17 mouse cellular contexts compared by ENCODE assay signal in the genomic region with DNA sequence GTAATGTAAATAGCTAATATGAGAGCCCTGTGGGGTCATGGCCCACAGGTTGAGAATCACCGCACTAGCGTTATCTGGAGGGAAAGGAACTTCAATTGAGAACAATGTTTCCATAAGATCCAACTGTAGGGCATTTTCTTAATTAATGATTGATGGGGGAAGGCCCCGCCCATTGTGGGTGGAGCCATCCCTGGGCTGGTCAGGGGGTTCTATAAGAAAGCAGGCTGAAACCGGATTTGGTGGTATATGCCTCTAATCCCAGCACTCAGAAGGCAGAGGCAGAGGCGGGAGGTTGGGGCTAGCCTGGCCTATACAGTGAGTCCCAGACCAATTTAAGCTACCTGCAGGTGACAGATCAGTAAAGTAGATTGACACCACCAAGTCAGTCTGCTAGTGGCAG. TPM values are rescaled to one million over a fixed set of nuclear protein-coding genes. Genes with fewer than 3 reads are reported as not detected.
A peak's percentile ranks its signal among the peaks of the same experiment; 100 is the strongest.
DNase-seq lines count a peak whose midpoint lies in the region; ATAC-seq and TF ChIP-seq lines count a peak whose summit lies in the region.
"Had no signal": no experiment of that assay in that cellular context is flagged by ENCODE, and none has a peak within 500 bp of the region (broad histone marks: within the 10 kb centered on the region; RNA-seq: fewer than 3 reads in every experiment).

No protein-coding gene starts in this region.

- no peak for DNase-seq in hindbrain, embryonic 10.5 days (ENCODE audit: low spot score)
- peak; percentile 19 for DNase-seq in A20 (ENCODE audit: low read depth, low spot score)
- no peak for DNase-seq in MEL (ENCODE audit: low read depth, low spot score)
- no peak for DNase-seq in testis, postnatal 14 days (ENCODE audit: low spot score)
- DNase-seq in gastrocnemius, postnatal 36 days, result no peak
- DNase-seq: gastrocnemius, postnatal 10 days; layer of hippocampus, adult 9-11 months; thymus, adult 18-20 months had no signal

- no peak for ATAC-seq in hindbrain, embryonic 16.5 days
- no peak for ATAC-seq in liver, embryonic 16.5 days (ENCODE audit: low read depth)

- peak overlapping the region; percentile 98; the same call in 1 of the 2 replicates for H3K27ac ChIP-seq in hindbrain, embryonic 10.5 days
- no peak overlapping the region for H3K27ac ChIP-seq in hindbrain, embryonic 16.5 days (ENCODE audit: low read depth, low read length)
- H3K27ac ChIP-seq in MEL (ENCODE audit: control insufficient read depth, low read depth, low read length), result peak overlapping the region; percentile 76; the same call in 1 of the 2 replicates
- peak overlapping the region; percentile 93; the same call in 1 of the 2 replicates for H3K27ac ChIP-seq in liver, embryonic 16.5 days (ENCODE audit: low read length)

- TF ChIP-seq POLR2A in MEL (IDR thresholded peaks at IDR 0.05; ENCODE audit: control insufficient read depth in 1 of 2, insufficient read depth in 1 of 2, low read depth in 1 of 2, low read length in 2 of 2, poor library complexity in 1 of 2), result no peak

- peaks cover 39% of the 10 kb centered on the region for H3K4me1 ChIP-seq in hindbrain, embryonic 10.5 days (replicated peaks)
- peaks cover 24% of the 10 kb centered on the region for H3K4me1 ChIP-seq in hindbrain, embryonic 16.5 days (ENCODE audit: control insufficient read depth, insufficient read depth, low read depth, low read length)
- H3K4me1 ChIP-seq in MEL (ENCODE audit: control insufficient read depth in 1 of 2, insufficient read depth in 2 of 2, low read length in 2 of 2), result peaks cover 0 to 14% of the 10 kb centered on the region in 2 experiments; a peak in 1 of 4 replicates
- H3K4me1 ChIP-seq in liver, embryonic 16.5 days (ENCODE audit: control insufficient read depth, low read depth, low read length), result peaks cover 15% of the 10 kb centered on the region

- peaks cover 21% of the 10 kb centered on the region for H3K36me3 ChIP-seq in hindbrain, embryonic 10.5 days
- H3K36me3 ChIP-seq in hindbrain, embryonic 16.5 days (ENCODE audit: control insufficient read depth, insufficient read depth, low read length), result peaks cover 12% of the 10 kb centered on the region
- no peaks in the 10 kb centered on the region; a peak in 1 of 4 replicates for H3K36me3 ChIP-seq in MEL (ENCODE audit: control insufficient read depth in 1 of 2, insufficient read depth in 2 of 2, low read length in 2 of 2)
- H3K36me3 ChIP-seq in liver, embryonic 16.5 days (ENCODE audit: control insufficient read depth, insufficient read depth), result peaks cover 11% of the 10 kb centered on the region

- TF ChIP-seq EP300 in MEL (IDR thresholded peaks at IDR 0.05; ENCODE audit: low read depth in 1 of 2, low read length in 2 of 2), result no peak

- no peak for TF ChIP-seq RAD21 in MEL (IDR thresholded peaks at IDR 0.05; ENCODE audit: low read depth, low read length)

- WGBS in hindbrain, embryonic 10.5 days, result 69% methylated on average over 5 of the region's 5 CpGs
- 67% methylated on average over 5 of the region's 5 CpGs for WGBS in hindbrain, embryonic 16.5 days
- 66% methylated on average over 5 of the region's 5 CpGs for WGBS in liver, embryonic 16.5 days (ENCODE audit: insufficient replicate concordance)

- intact Hi-C loops in gastrocnemius, postnatal 36 days (cut with DNase I), result no loop called here

- no peak overlapping the region for H3K4me2 ChIP-seq in hindbrain, embryonic 16.5 days (ENCODE audit: low read length)
- H3K4me2 ChIP-seq in liver, embryonic 16.5 days (ENCODE audit: low read depth, low read length), result no peak overlapping the region

- H3K79me2 ChIP-seq in MEL (ENCODE audit: control insufficient read depth, insufficient read depth, low read length, poor library complexity), result no peaks in the 10 kb centered on the region; the same call in 1 of the 2 replicates

- H3K9ac ChIP-seq in hindbrain, embryonic 16.5 days (ENCODE audit: low read depth, low read length), result no peak overlapping the region
- peak overlapping the region; percentile 73 for H3K9ac ChIP-seq in MEL (ENCODE audit: control insufficient read depth, low read depth, low read length, poor library complexity, severe bottlenecking)
- H3K9ac ChIP-seq in liver, embryonic 16.5 days (ENCODE audit: low read depth, low read length), result no peak overlapping the region

- no peak for TF ChIP-seq CTCF in MEL (IDR thresholded peaks at IDR 0.05 in 2 of 3, conservative IDR thresholded peaks at IDR 0.05 in 1 of 3; ENCODE audit: control insufficient read depth in 1 of 3, insufficient read depth in 1 of 3, low read depth in 2 of 3, low read length in 3 of 3, poor library complexity in 1 of 3, severe bottlenecking in 1 of 3)

- H3K9me3 ChIP-seq in hindbrain, embryonic 10.5 days, result no peaks in the 10 kb centered on the region
- H3K9me3 ChIP-seq in hindbrain, embryonic 16.5 days (ENCODE audit: control insufficient read depth, low read length), result no peaks in the 10 kb centered on the region
- no peaks in the 10 kb centered on the region for H3K9me3 ChIP-seq in MEL (replicated peaks; ENCODE audit: insufficient read depth, low read length)
- H3K9me3 ChIP-seq in liver, embryonic 16.5 days (replicated peaks; ENCODE audit: control insufficient read depth, low read length), result no peaks in the 10 kb centered on the region
- H3K9me3 ChIP-seq: heart, embryonic 15.5 days; limb, embryonic 13.5 days had no signal

- no peaks in the 10 kb centered on the region for H3K27me3 ChIP-seq in hindbrain, embryonic 10.5 days (ENCODE audit: insufficient read depth, poor library complexity, severe bottlenecking)
- no peaks in the 10 kb centered on the region for H3K27me3 ChIP-seq in hindbrain, embryonic 16.5 days (replicated peaks; ENCODE audit: control insufficient read depth, insufficient read depth, low read length)
- no peaks in the 10 kb centered on the region for H3K27me3 ChIP-seq in MEL (ENCODE audit: control insufficient read depth in 1 of 2, insufficient read depth in 2 of 2, low read length in 2 of 2)
- no peaks in the 10 kb centered on the region for H3K27me3 ChIP-seq in liver, embryonic 16.5 days (ENCODE audit: control insufficient read depth, insufficient read depth, low read depth, low read length)
- H3K27me3 ChIP-seq: heart, embryonic 15.5 days; limb, embryonic 13.5 days had no signal

- H3K4me3 ChIP-seq in hindbrain, embryonic 10.5 days, result no peak overlapping the region
- no peak overlapping the region for H3K4me3 ChIP-seq in hindbrain, embryonic 16.5 days (ENCODE audit: low read length)
- H3K4me3 ChIP-seq in MEL (ENCODE audit: control insufficient read depth in 1 of 2, insufficient read depth in 1 of 2, low read depth in 2 of 2, low read length in 2 of 2), result peak overlapping the region in 1 of 2 experiments; percentile 58; a peak in 1 of 4 replicates
- H3K4me3 ChIP-seq in liver, embryonic 16.5 days (ENCODE audit: low read depth, low read length), result no peak overlapping the region

TF ChIP-seq in MEL, 35 proteins besides CTCF, POLR2A, EP300 and RAD21:
- no peak for TF ChIP-seq ZC3H11A (IDR thresholded peaks at IDR 0.05; ENCODE audit: low read depth, low read length)
TF ChIP-seq in MEL: peak in this region for 0.

RNA-seq across cellular contexts. Expression of a gene that starts 1.2 kb away (rescaled TPM):
- 5.3 and 5.6 TPM in 2 replicates for polyA plus RNA-seq in hindbrain, embryonic 10.5 days (2016; fragmentation: Nextera tagmentation; extraction: Ambion mirVana)
- polyA plus RNA-seq in hindbrain, embryonic 16.5 days (2015; fragmentation: Nextera tagmentation; extraction: Ambion mirVana), result 10.9 and 11.1 TPM in 2 replicates
- 1.8 and 2.5 TPM in 2 replicates for total RNA-seq in MEL (2012; rRNA removed)
- 1 to 10 TPM in 1 of 2 experiments, not detected in 1; 2.7 TPM for polyA plus RNA-seq in MEL (2012; ENCODE audit: insufficient read depth in 1 of 2, insufficient read length in 2 of 2, low read depth in 1 of 2, low replicate concordance in 2 of 2, missing spikeins in 1 of 2)
- polyA plus RNA-seq in liver, embryonic 16.5 days (2015; fragmentation: Nextera tagmentation; extraction: Ambion mirVana), result 2.5 and 2.6 TPM in 2 replicates
- total RNA-seq in gastrocnemius, postnatal 36 days (2021), result 1 to 10 TPM; 5.1 to 6.4 TPM

RNA-seq across cellular contexts. Expression of a gene that starts 9.8 kb away (rescaled TPM):
- polyA plus RNA-seq in hindbrain, embryonic 10.5 days (2016; fragmentation: Nextera tagmentation; extraction: Ambion mirVana), result not detected in 2 replicates
- not detected in 2 replicates for polyA plus RNA-seq in hindbrain, embryonic 16.5 days (2015; fragmentation: Nextera tagmentation; extraction: Ambion mirVana)
- total RNA-seq in MEL (2012; rRNA removed), result not detected in 2 replicates
- not detected for polyA plus RNA-seq in MEL (2012; ENCODE audit: insufficient read depth in 1 of 2, insufficient read length in 2 of 2, low read depth in 1 of 2, low replicate concordance in 2 of 2, missing spikeins in 1 of 2)
- not detected in 2 replicates for polyA plus RNA-seq in liver, embryonic 16.5 days (2015; fragmentation: Nextera tagmentation; extraction: Ambion mirVana)
- not detected for total RNA-seq in gastrocnemius, postnatal 36 days (2021)
- total RNA-seq: common myeloid progenitor, adult 5-6 weeks; gastrocnemius, postnatal 10 days; megakaryocyte, adult 5-6 weeks; neutrophil, adult 5-6 weeks had no signal
- polyA plus RNA-seq: erythroblast, embryonic 14.5 days; heart, embryonic 15.5 days; intestine, postnatal 0 days; limb, embryonic 13.5 days had no signal

RNA-seq across cellular contexts. Expression of a gene that starts 37.9 kb away (rescaled TPM):
- polyA plus RNA-seq in hindbrain, embryonic 10.5 days (2016; fragmentation: Nextera tagmentation; extraction: Ambion mirVana), result 66.0 and 77.9 TPM in 2 replicates
- polyA plus RNA-seq in hindbrain, embryonic 16.5 days (2015; fragmentation: Nextera tagmentation; extraction: Ambion mirVana), result 37.7 and 39.0 TPM in 2 replicates
- 38.5 and 41.4 TPM in 2 replicates for total RNA-seq in MEL (2012; rRNA removed)
- polyA plus RNA-seq in MEL (2012; ENCODE audit: insufficient read depth in 1 of 2, insufficient read length in 2 of 2, low read depth in 1 of 2, low replicate concordance in 2 of 2, missing spikeins in 1 of 2), result 10 to 100 TPM in 1 of 2 experiments, not detected in 1; 74.4 TPM
- polyA plus RNA-seq in liver, embryonic 16.5 days (2015; fragmentation: Nextera tagmentation; extraction: Ambion mirVana), result 13.9 and 15.7 TPM in 2 replicates
- total RNA-seq in gastrocnemius, postnatal 36 days (2021), result 1 to 10 TPM; 7.3 to 8.0 TPM

RNA-seq across cellular contexts. Expression of a gene that starts 38.2 kb away (rescaled TPM):
- polyA plus RNA-seq in hindbrain, embryonic 10.5 days (2016; fragmentation: Nextera tagmentation; extraction: Ambion mirVana), result 103 and 116 TPM in 2 replicates
- 86.8 and 94.0 TPM in 2 replicates for polyA plus RNA-seq in hindbrain, embryonic 16.5 days (2015; fragmentation: Nextera tagmentation; extraction: Ambion mirVana)
- total RNA-seq in MEL (2012; rRNA removed), result 84.1 and 95.7 TPM in 2 replicates
- polyA plus RNA-seq in MEL (2012; ENCODE audit: insufficient read depth in 1 of 2, insufficient read length in 2 of 2, low read depth in 1 of 2, low replicate concordance in 2 of 2, missing spikeins in 1 of 2), result 100 to 1,000 TPM in 1 of 2 experiments, not detected in 1; 150 TPM
- 82.4 and 83.7 TPM in 2 replicates for polyA plus RNA-seq in liver, embryonic 16.5 days (2015; fragmentation: Nextera tagmentation; extraction: Ambion mirVana)
- 100 to 1,000 TPM; 137 to 139 TPM for total RNA-seq in gastrocnemius, postnatal 36 days (2021)
